Mouse (Mus musculus) A20 (cell line): Measurements from ENCODE around the gene Rtf1.

Experiments used
- DNase-seq: peaks from one replicate; pipeline ENCODE4 v3.0.0-alpha.2; 2011; ENCODE audit warnings: low read depth, low spot score

Rtf1 gene

GRCm38 (mm10) chr2:119730735-119731134 lies 55.9 kb downstream of the Rtf1 start:
- DNase-seq = no peak

- no peak for DNase-seq
Measured at GRCm38 (mm10) chr2:119737124-119737523, 62.3 kb downstream of the Rtf1 start.

DNA sequence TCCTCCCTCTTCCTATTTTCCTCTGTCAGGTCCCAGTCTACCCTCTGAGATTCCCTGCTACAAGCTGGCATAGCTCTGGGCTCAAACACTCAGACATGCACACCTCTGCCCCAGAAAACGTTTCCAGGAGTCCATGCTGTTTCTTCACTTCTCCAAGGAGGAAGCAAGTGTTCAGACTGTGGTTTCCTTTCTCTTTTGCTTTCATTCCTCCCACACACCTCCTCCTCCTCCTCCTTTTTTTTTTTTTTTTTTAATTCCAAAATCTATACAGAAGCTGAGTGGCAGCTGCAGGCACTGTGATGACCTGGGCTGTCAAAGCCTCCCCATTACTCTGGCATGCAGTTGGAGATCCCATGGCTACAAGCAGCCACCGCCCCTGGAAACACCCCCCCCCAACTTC lies 65.7 kb downstream of the Rtf1 start:
- no peak for DNase-seq

DNA sequence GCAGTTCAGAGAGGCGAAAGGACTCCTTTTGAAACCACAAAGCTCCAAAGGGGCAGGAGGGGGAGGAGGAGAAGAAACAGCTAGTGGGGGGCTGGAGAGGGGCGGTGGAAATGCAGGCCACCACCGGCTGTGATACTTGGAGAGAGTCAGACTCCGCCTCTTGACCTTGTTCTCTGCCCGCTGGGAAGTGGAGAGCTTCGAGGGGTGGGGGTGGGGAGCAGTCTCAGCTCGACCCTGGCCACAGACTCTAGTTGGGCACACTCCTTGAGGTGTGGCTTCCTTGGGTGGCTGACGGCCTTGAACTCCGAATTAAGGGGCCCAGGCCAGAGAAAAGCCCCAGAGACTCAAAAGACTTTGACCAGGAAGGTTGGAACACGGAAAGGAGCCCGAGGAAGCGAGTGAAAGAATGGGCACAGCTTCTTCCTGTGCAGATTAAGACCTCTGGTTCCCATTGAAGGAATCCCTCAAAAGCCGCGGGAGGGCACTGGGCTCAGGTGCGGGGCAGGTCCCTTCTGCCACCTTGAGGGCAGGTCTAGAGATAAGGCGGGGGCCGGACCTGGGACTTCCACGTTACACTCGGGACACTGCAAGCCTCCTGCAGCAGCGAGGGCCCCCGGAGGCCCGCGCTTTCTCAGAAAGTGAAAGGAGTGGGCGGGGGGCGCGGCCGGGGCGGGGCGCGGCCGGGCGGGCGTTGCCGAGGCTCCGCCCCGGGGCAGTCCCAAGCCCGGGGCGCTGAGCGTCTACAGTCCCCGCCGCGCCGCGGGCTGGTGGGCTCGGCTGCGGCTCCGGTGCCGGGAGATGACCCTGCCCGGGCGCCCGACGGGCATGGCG lies 66.9 kb downstream of the Rtf1 start, which contains the start of gene Itpka:
Itpka (plus strand) TSS at position 757 of the 831 bp plus-strand sequence.
- peak; percentile 89 for DNase-seq

- DNase-seq = peak; percentile 80
Measured at GRCm38 (mm10) chr2:119742461-119743175, 67.8 kb downstream of the Rtf1 start.

DNA sequence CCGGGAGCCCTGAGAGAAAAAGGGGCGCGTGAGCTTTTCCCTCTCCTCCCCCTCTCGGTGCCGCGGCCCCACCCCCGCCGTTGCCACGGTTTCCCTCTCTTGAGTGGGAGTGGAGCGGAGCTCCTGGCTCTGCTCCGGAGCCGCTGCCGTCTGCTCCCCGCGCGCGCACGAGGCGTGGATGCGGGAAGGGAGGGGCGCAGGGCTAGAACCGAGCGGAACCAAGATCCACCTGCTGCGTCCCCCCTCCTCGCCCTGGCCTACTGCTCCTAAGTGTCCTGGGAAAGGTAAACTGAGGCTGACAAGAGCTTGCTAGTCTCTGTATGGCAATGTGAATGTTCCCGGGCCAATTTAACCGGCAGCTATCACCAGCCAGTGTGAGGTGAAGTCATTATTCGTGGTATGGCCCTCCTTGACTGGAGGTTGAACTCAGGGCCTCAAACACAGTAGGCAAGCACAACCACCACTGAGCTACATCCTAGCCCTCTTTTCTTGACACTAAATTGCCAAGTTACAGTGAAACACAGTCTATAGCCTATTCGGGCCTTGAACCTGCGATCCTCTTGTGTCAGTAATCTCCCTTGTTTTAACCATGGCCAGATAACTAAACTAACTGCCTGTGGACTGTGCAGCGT lies 68.4 kb downstream of the Rtf1 start:
- no peak for DNase-seq

GRCm38 (mm10) chr2:119743808-119744162 lies 68.9 kb downstream of the Rtf1 start:
- DNase-seq = no peak

DNA sequence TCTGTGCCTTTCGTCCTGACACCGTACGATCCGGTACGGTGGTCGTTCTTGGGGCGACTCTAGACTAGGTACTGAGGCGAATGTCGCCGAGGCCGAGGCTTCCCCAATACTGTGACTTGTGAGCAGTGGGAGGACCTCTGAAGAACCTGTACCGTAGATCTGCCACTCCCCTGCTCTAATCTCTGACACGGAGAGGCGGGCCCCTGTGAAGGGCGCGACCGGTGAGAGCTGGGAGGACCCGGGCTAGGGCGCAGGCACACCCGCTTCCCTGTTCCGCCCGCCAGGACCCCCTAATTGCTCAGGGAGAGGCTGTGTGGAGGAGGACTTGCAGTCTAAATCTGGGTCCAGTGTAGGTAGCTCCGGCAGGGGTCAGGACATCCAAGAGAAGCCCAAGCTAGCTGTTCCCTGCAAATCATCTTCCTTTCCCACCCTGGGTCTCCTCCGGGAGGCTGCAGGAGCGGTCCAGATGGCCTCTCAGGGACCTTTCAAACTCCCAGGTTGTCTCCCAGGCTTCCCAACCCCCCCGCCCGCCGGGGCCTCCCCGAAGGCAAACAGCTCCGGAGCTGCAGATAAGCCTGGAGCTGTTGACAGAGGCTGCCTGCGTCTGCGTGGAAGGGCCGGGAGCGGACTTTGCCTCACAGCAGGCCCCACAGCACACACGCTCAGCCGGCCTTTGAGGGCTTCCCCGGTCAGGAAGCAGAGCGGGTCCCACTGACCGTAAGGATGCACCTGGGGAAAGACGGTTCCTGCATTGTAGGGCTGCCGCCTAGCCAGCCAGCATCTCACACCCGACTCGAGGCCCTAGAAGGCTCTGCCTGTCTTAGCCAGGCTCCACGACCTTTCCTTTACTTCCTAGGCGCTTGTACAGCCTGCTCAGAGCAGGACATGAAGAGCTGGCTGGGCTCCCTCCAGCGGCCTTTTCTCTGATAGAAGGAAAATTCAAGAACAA lies 69.6 kb downstream of the Rtf1 start:
- no peak for DNase-seq

GRCm38 (mm10) chr2:119745281-119745680 lies 70.4 kb downstream of the Rtf1 start:
- no peak for DNase-seq

GRCm38 (mm10) chr2:119747554-119747953 lies 72.7 kb downstream of the Rtf1 start:
- no peak for DNase-seq

DNA sequence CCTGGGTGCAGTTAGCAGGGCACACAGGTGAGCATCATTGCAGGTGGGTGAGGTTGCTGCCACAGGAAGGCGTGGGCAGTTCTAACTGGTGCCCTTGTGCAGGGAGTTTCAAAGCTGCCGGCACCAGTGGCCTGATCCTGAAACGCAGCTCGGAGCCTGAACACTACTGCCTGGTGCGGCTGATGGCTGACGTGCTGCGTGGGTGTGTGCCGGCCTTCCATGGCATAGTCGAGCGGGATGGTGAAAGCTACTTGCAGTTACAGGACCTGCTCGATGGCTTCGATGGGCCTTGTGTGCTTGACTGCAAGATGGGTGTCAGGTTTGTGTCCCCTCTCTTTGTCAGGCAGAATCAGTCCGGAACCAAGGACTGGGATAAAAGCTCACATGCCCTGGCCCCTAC lies 74.4 kb downstream of the Rtf1 start:
- DNase-seq = no peak

DNA sequence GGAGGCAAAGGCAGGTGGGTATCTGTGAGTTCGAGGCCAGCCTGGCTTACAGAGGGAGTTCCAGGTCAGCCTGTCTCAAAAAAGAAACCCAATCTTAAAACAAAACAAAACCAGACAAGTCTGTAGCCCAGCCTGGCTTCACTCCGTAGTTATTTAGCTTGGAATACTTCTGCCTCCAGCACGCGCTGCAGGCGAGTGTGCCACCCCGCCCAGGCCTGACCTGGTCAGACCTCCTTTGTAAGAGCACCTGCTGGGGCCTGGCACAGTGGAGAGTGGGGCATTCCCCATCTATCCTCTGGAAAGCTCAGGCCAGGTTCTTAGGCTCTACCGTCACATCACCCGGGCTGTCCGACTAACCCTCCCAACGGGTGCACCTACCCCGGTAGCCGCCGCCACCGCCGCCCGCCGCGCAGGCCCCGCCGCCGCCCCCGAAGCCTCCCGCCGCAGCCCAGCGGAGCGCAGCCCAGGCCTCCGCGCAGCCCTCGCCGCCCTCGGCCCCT lies 82.8 kb downstream of the Rtf1 start:
- DNase-seq = peak; percentile 70

DNA sequence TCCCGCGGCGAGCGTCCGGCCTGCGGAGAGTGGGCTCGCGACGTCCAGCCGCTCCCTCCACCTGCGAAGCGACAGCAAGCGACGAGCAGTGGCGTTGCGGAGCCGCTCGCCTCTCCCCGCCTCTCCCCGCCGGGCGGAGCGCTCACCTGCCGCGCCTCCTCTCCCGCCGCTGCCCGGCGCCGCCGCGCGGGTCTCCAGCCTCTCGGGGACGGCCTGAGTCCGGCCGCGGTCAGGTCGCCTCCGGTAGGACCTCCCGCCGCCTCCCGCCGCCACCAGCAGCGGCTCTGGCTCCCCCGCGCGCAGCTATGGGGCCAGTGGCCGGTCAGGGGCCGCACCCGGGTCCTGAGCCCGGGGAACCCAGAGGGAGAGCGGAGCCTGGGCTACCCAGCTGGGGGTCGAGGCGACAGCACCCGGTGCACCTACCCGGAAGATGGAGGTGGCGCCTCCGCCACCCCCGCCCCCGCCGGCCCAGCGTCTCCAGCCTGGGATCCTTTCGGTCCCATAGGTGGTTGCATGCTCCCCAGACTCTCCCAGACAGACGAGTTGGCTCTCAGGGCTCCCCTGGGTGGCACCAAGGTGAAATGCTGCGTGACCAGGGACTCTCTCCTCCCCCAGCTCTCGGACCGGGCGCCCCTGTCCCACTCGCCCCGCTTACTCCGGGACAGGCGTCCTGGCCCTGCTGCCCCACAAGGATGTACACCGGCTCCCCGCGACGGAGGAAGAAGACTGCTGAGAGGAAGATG lies 83.4 kb downstream of the Rtf1 start:
- DNase-seq = peak; percentile 85

GRCm38 (mm10) chr2:119758844-119759835 lies 84.3 kb downstream of the Rtf1 start:
- DNase-seq = peak; percentile 82

- DNase-seq = no peak
Measured at GRCm38 (mm10) chr2:119760251-119760650, 85.4 kb downstream of the Rtf1 start, which contains the start of gene Ltk. Ltk (minus strand) TSS chr2:119760431.

GRCm38 (mm10) chr2:119762276-119762675 lies 87.4 kb downstream of the Rtf1 start:
- no peak for DNase-seq

DNA sequence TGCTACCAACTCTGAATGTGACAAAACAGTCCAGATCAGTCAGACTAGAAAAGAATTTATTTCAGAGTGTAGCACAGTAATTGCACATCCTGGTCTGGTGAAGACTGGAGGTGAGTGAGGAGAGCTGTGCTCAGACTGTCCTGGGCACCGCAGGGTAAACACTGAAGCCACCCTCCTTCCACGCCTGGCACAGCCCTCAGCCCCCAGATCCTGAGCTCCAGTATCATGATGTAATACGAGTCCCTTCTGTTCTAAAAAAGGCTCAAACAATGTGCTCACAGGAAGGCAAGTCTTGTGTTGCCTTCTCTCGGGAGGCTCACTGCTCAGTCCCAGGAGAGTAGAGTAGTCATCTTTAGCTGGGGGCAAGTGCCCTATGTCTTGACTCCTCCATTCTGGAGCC lies 89.1 kb downstream of the Rtf1 start:
- DNase-seq = no peak

DNA sequence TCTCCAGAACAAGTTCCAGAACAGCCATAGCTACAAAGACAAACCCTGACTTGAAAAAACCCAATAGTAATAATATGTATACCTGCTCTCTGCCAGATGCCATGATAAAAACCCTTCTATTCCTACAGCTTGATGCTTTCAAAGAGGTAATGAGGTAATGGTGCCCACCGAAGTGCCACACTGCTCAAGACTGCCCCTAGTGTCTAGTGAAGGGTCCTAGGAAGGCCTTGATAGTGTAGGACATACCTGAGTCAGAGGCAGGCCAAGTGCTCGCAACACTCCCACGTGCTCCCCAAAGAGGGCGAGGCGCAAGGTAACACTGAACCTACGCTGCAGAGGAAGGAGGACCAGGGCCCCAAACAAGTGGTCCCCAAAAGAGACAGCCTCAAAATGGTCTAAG lies 92.4 kb downstream of the Rtf1 start:
- DNase-seq = peak; percentile 38
